Mouse (Mus musculus) c-Kit-positive CD71-positive TER-119-negative erythroid progenitor cells, embryonic 14.5 days (primary cell): ENCODE measurements around the gene Anks3.

ENCODE experiments used
- DNase-seq: peaks from one replicate; pipeline ENCODE4 v3.0.0-alpha.2; 2013; ENCODE audit warnings: low read depth

Anks3 gene

DNA sequence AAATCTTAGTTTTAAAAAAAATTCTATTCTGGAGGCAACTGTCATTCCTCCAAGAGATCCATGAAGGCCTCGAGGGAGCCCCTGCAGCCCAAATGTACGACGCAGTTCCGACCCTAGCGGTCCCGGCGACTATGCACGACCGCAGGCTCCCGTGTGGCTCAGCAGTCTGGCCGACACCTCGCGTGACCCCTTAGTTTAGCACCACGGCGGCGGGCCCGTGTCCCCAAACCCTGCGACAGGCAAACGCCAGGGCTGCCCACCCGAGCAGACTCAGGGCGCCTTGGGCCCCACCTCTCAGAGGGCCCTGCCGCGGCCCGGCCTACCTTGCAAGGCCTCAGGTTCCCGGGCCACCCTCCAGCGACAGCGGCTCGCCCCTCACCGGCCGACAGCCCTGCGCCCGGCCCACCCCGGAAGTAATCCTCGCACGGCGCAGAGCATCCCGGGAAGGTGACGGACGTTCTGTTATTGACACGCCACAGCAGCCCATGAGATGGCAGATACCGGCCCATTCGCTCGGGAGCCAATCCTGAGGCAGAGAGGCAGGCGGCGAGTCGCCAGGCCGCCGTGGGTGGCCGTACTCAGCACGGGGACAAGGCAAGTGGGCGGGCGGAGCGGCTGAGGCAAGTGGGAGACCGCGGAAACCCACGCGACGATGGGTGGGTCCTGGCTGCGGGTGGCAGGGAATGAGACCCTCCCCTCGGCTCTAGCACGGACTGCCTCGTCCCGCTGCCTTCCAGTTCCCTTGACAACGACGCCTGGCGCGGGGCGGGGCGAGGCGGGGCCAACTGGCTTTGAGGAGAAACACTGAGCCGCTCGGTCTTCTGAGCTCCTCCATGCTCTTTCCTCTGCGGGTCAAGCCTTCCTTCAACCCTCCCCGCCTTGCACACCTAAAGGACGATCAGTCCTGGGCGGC, at the start of gene Anks3:
Gene Anks3, minus strand, starts transcription at position 409 of the 913 bp plus-strand sequence.
- peak; percentile 87 for DNase-seq

DNA sequence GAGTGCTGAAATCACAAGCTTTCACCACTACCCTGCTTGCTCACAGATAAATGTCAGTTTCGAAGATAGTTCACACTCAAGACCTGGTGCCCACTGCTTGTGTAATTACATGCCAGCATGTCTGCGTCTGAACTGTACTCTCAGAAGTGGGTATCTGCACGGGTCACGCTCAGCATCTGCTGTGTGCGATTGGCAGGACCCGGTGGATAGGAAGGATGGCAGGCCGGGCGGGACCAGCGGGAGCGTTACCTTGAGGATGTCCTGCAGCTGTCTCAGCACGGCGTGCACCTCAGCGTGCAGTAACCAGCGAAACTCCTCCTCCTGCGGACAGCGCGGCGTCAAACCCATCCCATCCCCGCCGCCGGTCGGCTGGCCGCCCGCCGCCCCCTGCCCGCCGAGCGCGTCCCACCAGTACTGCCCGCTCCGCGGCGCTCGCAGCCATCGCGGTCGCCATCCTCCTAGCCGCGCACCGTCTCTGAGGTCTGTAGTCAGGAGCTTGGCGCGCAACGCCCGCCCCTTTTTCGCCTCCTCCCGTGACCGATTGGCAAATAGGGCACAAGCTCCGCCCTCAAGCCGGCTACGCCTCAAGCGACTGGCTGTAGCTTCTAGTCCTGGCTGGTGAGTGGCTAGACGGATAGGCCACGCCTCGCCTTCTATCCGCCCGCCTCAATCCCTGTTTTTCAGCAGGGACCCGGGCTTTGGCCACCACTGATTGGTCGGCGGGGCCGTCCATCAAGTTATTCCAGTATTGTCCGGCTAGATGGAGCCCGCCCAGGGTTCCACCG, 49.2 kb upstream of the Anks3 start, which contains the start of gene Rogdi:
Gene Rogdi, minus strand, starts transcription at position 500 of the 785 bp plus-strand sequence.
- peak; percentile 95 for DNase-seq

DNA sequence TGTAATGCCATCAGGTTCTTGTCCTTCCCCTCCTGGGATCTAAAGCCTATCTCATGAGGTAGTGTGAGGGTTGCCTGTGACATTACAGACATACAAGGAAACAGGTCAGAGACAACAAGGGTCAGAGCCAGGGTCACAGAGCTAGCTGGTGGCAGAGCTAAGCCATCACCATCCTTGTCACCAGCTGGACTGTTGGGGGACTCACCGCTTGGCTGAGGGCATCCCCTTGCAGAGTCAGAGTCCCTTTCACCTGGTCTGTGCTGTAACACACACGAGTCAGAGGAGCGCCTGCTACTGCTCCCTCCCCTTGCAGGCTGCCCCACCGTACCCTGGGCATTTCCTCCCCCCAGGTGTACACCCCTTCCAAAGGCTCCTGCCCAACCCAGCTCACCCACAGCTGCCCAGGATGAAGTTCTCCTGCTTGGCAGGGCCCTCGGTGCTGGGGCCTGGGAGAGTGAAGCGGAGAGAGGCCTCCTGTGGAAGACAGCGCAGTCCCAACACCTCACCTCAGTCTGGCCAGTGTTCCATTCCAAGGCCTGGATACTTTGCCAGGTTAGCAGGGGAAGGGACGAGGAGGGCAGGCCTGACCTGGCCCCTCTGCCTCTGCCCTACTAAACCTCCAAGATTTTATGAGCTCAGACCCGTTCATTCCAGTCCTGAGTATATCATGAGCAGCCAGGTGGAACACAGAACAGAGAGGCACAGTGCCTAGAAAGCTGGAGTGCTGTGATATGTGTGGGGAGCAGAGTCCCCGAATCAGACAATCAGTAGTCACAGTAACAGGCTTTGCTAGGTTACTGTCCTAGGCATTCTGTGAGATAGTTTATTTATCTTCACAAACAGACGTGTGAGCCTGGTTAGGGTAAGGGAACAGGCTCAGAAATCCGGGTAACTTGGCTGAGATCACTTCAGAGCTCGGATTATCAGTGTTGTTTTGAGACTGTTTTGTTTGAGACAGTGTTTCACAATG, 48.3 kb upstream of the Anks3 start:
- DNase-seq = peak; percentile 86

DNA sequence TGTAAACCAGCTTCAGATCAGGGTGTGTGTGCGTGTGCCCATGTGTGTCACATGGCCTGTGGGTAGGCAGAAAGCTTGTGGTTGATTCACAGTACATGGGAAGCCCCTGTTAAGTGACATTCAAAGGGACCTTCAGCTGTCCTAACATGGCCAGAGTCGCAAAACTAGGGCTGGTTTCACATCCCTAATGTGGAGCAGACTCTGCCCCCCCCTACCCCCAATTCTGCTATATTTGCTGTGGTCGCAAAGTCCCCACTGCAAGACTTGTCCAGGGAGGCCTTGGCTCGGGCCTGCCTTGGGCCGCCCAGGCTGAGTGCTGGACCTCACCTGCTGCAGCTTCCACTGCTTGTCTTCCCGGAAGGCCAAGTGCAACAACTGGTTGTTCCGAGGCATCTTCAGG, 47.3 kb upstream of the Anks3 start:
- no peak for DNase-seq

DNA sequence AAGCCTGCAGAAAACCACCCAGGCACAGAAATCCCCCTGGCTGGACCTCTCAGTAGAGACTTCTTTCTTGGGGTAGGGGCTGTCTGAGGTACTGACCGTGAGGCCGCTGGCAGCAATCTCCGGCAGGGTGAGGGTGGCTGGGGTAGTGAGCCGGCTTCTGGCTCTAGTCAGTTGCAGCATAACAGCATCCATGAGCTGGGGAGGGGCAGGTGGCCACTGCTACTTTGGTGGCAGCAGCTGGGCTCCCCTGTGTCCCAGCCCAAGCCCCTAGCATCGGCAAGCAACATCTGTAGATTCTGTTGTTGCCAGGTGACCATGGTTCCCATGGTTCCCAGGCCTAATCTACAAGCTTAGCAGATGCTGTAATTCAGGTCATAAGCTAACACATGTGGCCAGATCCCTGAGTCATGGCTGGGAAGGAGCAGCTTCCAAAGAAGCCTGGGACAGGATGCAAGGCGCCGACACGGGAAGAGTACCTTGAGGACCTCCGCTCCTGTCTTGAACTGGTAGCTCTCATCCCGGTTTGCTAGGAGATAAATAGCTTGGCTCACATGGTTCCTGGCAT, 46.4 kb upstream of the Anks3 start:
- no peak for DNase-seq

DNA sequence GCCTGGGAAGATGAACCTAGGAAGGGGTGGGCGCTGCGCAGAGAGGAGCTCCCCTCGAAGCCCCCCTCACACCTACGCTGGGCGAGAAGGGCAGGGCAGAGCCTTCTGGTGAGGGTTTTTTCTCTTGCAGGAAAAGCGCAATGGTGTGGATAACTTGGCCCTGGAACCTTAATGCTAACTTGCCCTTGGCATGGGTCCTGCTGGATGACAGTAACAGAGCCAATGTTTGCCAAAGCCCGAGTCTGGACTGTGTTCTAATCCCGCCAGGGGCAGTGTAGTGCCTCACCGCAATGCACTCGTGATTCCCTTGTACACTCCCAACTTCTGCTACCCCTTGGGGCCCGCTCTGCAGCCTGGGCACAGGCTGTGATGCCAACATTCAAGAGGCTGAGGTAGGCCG, 44.1 kb upstream of the Anks3 start:
- DNase-seq = no peak

DNA sequence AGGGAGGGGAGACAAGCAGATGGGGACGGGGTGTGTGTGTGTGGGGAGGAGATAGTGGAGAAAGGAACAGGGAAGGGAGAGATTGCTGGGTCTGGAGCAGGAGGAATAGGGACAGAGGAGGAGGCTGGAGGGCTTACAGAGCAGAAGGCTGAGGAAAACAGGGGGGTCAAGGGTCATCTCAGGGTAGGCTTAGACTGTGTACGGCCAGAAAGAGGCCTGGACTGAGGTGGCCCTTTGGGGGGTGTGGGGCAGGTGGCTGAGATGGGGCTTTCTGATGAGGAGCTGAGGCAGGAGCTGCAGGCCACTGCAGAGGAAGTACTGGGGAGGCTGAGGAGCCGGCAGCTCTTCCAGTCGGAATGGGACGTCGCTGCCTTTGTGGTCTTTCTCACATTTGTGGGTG, 43.5 kb upstream of the Anks3 start:
- DNase-seq = no peak

DNA sequence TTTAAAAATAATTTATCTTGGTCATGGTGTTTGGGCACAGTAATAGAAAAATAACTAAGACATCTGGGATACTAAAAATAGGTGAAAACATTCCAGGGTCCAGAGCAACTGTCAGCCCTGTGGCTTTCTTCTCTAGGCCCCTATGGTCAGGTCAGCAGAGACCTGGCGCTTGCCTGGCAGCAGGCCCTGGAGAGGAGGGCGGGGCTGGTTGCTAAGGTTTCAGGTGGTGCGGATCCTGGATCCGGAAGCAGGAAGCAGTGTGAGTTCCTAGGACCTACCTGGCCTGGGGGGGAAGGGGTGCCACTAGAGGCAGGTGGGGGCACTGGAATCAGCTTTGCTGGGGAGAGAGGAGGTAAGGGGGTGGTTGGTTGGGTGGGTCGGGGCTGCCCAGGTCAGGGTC, 43.1 kb upstream of the Anks3 start, which contains the start of gene Smim22:
Gene Smim22, plus strand, starts transcription at position 222 of the 400 bp plus-strand sequence.
- no peak for DNase-seq

DNA sequence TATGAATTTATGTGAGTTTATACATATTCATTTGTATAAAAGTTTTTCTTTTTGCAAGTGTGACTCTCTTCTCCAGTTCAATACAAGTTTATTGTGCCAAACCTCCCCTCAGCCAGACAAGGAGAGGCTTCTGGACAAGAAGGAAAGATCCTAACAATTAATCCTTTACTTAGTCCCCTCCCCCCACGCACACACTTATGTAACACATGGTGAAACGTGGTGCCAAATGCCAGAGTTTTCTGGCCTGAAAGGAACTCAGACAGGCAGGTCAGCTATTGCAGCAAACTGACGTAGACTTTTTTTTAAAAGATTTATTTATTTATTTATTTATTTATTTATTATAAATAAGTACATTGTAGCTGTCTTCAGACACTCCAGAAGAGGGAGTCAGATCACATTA, 36.6 kb upstream of the Anks3 start:
- no peak for DNase-seq

DNA sequence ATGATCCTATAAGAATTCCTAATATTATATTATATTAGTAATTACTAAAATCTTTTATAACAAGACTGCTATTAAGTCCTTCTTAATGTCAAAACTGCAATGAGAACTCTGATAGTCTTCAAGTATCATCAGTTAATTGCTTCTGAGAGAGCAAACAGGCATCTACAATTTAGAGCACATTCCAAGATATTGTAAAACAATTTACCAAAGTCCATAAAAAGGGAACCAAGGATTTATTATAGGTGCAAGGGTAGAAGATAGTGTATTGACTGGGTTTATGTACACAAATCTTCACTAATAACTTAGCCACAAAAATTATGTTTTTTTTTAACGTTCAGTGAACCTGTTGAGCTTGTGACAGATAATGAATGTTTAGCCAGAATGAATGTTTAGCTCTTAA, 35.0 kb upstream of the Anks3 start:
- no peak for DNase-seq

DNA sequence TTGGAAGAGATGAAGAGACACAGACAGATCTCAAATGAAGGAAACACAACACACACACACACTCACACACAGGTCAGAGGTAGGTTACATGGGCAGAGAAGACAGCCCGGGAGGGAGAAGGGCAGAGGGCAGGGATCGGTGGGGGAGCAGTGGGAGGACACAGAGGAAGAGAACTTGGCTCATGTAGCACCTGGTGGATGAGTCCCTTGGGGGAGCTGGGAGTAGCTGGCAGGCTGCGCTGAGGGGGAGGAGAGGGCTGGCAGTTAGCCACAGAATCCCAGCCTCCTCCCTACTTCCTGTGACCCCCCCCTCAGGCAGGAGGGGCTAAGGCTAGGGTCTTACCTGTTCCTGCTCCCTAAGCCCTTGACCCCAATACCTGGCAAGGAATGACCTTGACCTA, 33.5 kb upstream of the Anks3 start, which contains the start of gene Sept12:
Gene Sept12, minus strand, starts transcription at position 300 of the 400 bp plus-strand sequence.
- DNase-seq = no peak

DNA sequence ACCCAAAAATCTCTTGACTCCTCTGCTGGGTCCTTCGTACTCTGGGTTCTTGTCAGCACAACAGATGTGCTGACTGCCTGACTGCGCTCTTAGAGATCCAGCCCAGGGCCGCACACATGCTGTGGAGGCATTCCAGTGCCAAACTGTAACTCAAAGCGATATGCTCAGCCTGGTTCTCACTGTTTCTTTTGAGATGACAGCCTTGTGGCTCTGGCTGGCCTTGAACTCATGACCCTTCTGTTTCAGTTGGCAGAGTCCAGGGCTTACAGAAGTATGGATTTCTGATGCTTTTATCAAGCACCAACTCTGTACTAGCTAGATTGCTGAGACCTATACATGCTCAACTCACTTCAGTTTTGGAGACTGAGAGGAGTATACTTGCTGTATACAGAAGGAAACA, 29.3 kb upstream of the Anks3 start:
- DNase-seq = no peak

DNA sequence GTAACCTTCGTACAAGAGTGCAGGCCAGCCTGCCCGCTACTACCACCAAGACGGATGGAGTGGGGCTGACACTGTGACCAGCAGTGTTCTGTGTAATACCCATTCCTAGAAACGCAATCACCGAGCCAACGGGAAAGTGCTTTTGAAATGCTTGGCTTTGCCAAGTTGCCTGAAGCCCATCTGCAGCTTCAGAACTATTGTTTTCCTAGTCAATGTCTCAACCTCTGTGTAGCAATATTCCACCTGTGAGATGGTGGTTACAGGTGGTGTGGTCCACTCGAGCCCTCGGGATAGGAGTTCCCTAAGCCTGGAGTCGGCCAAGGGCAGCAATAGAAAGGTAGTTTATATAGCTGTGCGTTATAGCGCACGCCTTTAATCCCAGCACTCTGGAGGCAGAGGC, 20.7 kb upstream of the Anks3 start:
- no peak for DNase-seq

DNA sequence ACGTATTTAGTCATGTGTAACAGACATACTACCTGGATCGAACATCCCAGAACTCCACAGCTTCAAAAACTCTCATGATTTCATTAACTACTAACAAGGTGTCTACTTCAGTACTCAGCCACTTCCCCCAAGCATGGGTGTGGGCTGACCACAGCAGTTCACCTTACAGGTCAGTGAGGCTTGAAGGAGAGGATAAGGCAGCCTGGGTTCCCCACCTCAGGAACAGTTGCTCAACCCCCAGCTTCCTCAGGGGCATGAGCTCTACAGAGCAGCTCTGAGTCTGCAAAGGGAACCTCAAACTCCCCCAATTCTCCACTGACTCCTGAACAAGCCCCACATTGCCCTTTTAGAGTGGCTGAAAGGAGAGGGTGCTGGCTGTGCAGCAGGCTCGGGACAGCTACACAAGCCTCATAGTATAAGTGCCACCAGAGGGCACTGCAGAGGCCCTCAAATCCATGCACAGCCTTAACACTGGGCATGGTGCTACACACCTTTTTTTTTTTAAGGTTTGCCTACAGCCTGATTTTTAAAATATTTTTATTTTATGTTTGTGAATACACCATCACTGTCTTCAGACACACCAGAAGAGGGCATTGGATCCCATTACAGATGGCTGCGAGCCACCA, 15.9 kb upstream of the Anks3 start:
- DNase-seq = peak; percentile 32

DNA sequence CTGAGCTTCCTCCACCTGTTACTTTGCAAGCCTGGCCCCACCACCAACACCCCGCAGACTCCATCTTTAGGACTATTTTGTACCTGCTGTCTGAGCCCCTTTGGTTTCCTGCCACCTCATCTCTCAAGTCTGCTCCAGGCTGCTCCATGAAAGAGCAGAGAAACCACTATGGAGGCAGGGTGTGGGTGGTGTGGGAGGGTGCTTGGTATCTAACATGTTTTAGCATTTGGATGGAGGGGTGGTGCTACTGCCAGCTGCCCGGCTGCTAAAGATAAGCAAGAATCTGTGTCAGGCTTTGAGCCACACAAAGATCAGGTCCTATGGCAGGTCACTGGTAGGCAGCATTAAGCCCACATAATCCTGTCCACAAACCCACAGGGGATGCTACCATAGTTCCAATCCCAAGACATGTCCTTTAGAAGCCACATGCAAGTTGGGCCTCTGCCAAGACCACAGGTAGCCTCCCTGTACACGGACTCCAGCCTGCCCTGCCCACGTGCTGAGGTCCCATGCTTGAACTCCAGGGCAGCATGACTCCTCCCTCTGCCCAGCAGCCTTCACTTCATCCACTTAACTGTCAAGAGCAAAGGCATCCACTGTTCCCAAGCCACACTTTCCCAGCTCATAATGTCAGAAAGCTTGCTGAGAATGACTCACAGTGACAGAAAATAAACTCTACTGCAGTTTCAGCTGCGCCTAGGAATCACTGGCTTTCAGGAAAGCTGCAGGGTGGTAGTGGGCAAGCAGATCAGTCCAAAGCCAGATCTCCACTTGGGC, 14.5 kb upstream of the Anks3 start:
- peak; percentile 31 for DNase-seq

DNA sequence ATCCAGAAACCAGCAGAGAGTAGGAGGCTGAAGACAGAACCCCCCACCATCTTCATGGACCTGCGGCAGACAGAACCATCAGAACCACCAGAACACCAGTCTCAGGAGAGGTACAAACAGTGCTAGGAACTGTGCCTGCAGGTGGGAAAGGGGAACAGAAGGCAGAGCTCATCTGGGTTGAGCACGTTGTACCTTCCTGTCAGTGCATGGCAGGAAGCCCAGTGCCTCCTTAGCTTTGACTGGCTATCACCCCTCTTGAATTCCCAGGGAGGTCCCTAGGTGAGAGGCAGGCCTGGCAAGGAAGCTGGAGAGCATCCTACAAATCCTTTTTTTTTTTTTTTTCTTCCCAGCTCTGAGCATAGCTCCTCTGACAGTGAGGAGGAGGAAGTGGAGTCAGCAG, 12.2 kb upstream of the Anks3 start:
- DNase-seq = no peak

DNA sequence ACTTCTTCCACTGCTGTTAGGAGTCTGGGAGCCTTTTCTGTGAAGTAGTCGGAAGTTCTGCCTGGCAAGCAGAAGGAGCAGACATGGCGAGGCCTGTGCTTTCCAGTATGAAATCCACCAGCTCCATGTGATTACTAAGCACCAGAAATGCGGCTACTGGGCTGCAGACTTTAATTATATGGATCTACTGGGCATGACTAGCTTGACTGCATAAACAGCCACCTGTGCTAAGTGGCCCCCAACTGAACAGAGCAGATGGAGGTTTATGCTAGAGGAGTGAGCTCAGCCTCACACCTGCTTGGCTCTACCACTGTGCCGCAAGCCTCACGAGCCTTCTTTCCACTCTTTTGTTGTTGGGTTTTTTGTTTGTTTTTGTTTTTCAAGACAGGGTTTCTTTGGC, 10.5 kb upstream of the Anks3 start:
- no peak for DNase-seq

DNA sequence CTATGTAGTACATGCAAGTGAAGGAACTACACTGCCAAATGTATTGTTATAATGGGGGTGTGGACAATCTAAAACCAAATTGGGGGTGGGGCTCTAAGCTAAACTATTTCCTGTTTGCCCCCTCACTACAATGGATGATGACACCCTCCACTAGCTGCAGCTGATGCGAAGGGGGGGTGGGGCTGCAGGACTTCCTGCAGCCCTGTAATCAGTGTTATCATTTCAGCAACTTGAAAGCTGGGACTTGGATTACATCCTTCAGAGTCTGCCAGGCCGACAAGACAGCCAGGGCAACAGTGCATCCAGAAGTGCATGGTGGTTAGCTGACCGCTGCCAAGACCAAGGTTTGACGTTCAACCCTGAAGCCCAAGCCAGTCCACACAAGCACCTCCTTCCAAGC, 7.6 kb upstream of the Anks3 start:
- DNase-seq = no peak

DNA sequence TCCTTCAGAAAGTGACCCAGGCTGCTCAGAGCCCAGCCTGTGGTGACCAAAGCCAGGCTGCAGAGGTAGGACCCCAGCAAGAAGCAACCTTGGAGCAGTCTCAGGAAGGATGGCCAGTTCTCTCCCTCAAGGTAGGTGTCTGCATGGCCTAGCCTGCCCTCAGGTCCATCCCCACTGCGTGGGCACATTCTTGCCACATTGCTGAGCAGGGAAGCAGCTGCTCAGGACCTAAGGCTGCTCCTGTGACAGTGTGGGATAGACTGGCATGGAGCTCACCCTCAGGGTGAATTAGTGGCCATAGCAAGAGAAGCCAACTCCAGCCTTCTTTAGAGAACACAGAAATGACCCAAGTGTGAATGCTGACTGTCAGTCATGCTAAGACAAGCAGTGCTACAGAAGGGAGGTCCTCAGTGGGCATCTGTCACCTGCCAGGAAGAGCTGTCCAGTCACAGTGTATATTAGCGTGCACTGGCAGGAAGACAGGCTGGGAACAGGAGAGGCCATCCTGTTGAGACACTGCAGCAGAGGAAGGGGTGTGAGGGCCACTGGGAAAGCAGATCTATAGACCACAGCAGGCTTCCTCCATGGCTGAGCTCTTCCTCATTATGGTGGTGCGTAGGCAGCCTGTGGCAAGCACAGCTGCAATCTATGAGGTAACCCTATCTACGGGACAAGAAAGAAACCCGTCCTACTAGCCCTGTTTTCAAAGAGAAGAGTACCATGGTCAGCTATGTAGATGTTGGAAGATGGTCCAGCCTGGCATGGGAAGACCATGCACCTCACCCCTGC, 5.2 kb upstream of the Anks3 start:
- no peak for DNase-seq
